Mouse (Mus musculus) sigmoid colon, adult 10 weeks (tissue): ENCODE measurements around the gene Cops9. TPM values are rescaled to one million over a fixed set of nuclear protein-coding genes. Genes with fewer than 3 reads are reported as not detected.

Source experiments
- polyA plus RNA-seq: library from polyadenylated mRNA; stranded (reverse); fragments of 350-450 nt; fragmentation: Illumina TruSeq; extraction: RNeasy Lipid Tissue Mini Kit (QIAGEN cat#74804); gene quantifications from one replicate; pipeline ENCODE4 v1.2.3, GENCODE M21; 2014; ENCODE audit warnings: low read depth, low replicate concordance

Gene Cops9
- 68.7 TPM for polyA plus RNA-seq

DNA sequence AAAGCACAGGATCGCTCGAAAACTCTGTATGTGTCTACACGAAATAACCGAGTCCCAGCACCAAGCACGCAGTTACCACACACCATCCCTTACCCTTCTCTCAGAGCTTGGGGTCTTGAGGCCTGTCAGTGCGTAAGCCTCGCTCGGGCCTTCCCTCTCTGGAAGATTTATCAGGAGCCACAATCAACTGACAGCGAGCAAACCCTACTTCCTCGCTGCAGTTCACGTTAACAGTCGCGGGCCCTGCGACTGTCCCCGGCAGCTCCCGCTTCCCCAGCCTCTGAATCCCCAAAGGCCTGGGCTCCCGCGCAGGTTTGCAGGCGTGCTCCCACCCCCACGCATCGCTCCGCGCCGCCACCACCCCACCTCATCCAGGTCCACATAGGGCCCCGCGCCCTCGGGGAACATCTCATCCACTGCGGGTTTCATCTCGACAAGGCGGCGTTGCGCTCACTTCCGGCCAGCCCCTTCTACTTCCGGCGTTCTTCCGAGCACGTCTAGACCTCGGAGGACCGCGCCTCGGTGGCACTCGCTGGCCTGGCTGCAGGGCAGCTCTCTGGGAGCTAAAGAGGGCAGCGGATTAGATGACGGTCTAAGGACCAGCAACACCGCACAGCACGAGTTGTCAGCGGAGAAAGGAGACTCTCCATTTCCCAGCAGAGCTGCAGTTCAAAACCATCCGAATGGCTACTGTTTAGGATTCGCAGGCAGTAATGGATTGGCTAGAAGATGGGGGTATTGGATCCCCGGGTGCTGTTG lies at the start of gene Cops9:
Cops9 (minus strand) TSS at position 472 of the 759 bp plus-strand sequence.

DNA sequence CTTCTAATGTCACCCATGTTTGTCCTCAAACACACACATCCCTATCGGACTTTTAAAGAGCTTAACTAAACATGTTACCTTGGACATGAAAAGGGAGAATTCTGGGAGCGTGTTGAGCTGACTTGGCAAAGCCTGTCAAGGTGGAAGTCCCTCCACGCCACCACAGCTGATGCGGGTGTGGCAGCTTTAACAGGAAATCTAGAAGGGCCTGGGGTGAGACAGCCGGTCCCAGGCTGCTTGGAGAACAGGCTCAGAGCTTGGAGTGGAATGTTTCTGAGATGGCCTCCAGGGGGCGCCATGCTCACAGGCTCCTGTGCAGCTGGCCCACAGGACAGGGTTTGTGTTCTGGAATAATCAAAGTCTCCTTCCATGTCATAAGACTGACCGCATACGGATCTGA lies 6.9 kb upstream of the Cops9 start, which contains the start of gene Otos:
Otos (minus strand) TSS at position 169 of the 400 bp plus-strand sequence.

DNA sequence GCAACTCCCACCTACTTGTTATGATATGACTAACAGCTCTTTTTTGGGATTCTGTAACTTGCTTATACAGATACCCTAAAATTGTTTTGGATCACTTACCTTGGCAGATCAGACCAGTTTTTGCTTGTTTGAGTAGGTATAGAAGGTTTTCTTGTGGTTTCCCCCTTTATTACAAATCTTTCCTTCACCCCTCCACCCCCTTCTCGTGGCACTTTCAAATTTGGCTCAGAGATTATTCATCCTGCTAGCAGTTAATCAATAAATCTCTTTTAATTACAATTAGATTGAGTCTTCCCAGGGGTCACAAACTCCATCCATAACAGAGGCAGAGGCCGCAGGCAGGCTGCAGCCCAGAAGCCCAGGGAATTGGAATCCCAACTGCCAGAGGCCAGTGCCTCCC lies 24.3 kb downstream of the Cops9 start, which contains the start of gene Olfr12:
Olfr12 (plus strand) TSS at position 301 of the 400 bp plus-strand sequence.

DNA sequence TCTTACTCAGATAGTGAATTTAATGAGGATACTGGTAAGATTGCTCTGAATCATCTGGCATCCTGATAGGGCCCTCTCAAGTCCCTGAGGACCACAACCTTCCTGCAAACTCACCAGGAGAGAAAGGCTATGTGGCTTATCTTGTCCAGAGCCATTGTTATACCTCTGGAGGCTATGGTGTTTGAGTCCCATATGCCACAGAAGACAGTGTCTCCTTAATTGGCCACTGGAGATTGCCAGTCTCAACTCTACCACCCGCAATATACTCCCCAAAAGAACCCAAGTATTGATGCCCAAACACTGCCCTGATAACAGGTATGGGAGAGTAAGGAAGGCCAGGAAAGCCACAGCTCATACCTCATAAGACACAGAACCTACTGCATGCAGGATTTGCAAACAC lies 36.3 kb downstream of the Cops9 start, which contains the start of gene Olfr1410:
Olfr1410 (plus strand) TSS at position 301 of the 400 bp plus-strand sequence.

DNA sequence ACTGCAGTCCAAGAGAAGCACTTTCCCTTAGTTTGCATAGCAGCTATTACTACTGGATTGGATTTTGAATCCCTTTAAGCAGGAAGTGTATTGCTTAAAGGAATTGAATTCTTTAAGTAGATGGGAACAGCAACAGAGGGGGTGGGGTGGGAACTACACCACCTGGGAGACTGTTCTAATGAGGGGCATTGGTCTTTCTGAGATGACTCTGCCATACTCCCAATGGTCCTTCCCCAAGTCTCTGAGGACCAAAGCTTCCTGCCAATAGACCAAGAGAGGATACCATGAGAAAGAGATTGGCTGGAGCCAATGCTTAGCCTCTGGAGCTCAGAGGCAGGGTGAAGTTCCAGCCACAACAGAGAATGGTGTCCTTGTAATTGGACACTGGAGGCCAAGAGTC lies 47.7 kb downstream of the Cops9 start, which contains the start of gene Olfr1411:
Olfr1411 (plus strand) TSS at position 301 of the 400 bp plus-strand sequence.

Other genes starting within 250 kb of the Cops9 start
- gene Ndufa10, start 168.1 kb downstream of the Cops9 start, polyA plus RNA-seq = 128 TPM
- not detected for gene Olfr1416, start 156.9 kb downstream of the Cops9 start, polyA plus RNA-seq
- gene Olfr1415, start 145.9 kb downstream of the Cops9 start, polyA plus RNA-seq = not detected
- not detected for gene Olfr1414, start 123.3 kb downstream of the Cops9 start, polyA plus RNA-seq
- not detected for gene Olfr1413, start 70.7 kb downstream of the Cops9 start, polyA plus RNA-seq
- not detected for gene Olfr1412, start 56.2 kb downstream of the Cops9 start, polyA plus RNA-seq
- gene Olfr1411, start 47.6 kb downstream of the Cops9 start, polyA plus RNA-seq = not detected
- gene Olfr1410, start 36.2 kb downstream of the Cops9 start, polyA plus RNA-seq = not detected
- gene Olfr12, start 24.2 kb downstream of the Cops9 start, polyA plus RNA-seq = not detected
- not detected for gene Otos, start 6.9 kb upstream of the Cops9 start, polyA plus RNA-seq
- gene Gpc1, start 189.7 kb upstream of the Cops9 start, polyA plus RNA-seq = 0.50 TPM